Mouse (Mus musculus) Muller cell, postnatal 12 days (primary cell): ENCODE measurements around the gene E430018J23Rik.
"Not testable (repeated sequence)": the region's sequence is repeated elsewhere in the genome, so short reads cannot be mapped to it uniquely, and the experiment has no call there.

Source experiments
- DNase-seq: peaks from one replicate; pipeline ENCODE4 v3.0.0-alpha.2; 2015; ENCODE audit errors: inconsistent ontology term

The E430018J23Rik gene

GRCm38 (mm10) chr7:127393157-127393943 is at the start of gene E430018J23Rik:
E430018J23Rik (minus strand) TSS chr7:127393629.
- peak; percentile 99 for DNase-seq

- DNase-seq = no peak
These were observed 44.3 kb upstream of the E430018J23Rik start for GRCm38 (mm10) chr7:127437724-127438123.

GRCm38 (mm10) chr7:127435206-127435605 is 41.8 kb upstream of the E430018J23Rik start:
- no peak for DNase-seq

- DNase-seq = no peak
These were observed 32.9 kb upstream of the E430018J23Rik start for GRCm38 (mm10) chr7:127426354-127426753.

GRCm38 (mm10) chr7:127425911-127426310 is 32.5 kb upstream of the E430018J23Rik start:
- DNase-seq = no peak

GRCm38 (mm10) chr7:127425291-127425690 is 31.9 kb upstream of the E430018J23Rik start:
- DNase-seq = no peak

GRCm38 (mm10) chr7:127422247-127422646 is 28.8 kb upstream of the E430018J23Rik start:
- DNase-seq = no peak

- peak; percentile 94 for DNase-seq
These were observed 28.2 kb upstream of the E430018J23Rik start, which contains the start of gene Zfp688 for GRCm38 (mm10) chr7:127421388-127422191. Zfp688 (minus strand) TSS chr7:127422068.

GRCm38 (mm10) chr7:127411418-127411817 is 18.0 kb upstream of the E430018J23Rik start:
- DNase-seq = no peak

GRCm38 (mm10) chr7:127406002-127406987 is 12.9 kb upstream of the E430018J23Rik start, which contains the start of gene Zfp764:
Zfp764 (minus strand) TSS chr7:127406822.
- peak; percentile 77 for DNase-seq

GRCm38 (mm10) chr7:127404101-127404500 is 10.7 kb upstream of the E430018J23Rik start:
- DNase-seq = not testable (repeated sequence)

- no peak for DNase-seq
These were observed 9.6 kb upstream of the E430018J23Rik start for GRCm38 (mm10) chr7:127402980-127403379.

GRCm38 (mm10) chr7:127400355-127400754 is 6.9 kb upstream of the E430018J23Rik start:
- DNase-seq = no peak

GRCm38 (mm10) chr7:127393944-127394333 is 510 bp upstream of the E430018J23Rik start:
- peak; percentile 12 for DNase-seq

- DNase-seq = no peak
These were observed 1.1 kb downstream of the E430018J23Rik start for GRCm38 (mm10) chr7:127392251-127392824.

GRCm38 (mm10) chr7:127391538-127391937 is 1.9 kb downstream of the E430018J23Rik start:
- DNase-seq = no peak

- DNase-seq = no peak
These were observed 3.1 kb downstream of the E430018J23Rik start for GRCm38 (mm10) chr7:127390306-127390705.

GRCm38 (mm10) chr7:127388201-127388600 is 5.2 kb downstream of the E430018J23Rik start:
- not testable (repeated sequence) for DNase-seq

GRCm38 (mm10) chr7:127386641-127387392 is 6.6 kb downstream of the E430018J23Rik start, which contains the start of gene 9130019O22Rik:
9130019O22Rik (minus strand) TSS chr7:127387166.
- peak; percentile 84 for DNase-seq

GRCm38 (mm10) chr7:127385560-127385959 is 7.9 kb downstream of the E430018J23Rik start:
- not testable (repeated sequence) for DNase-seq
